Mouse (Mus musculus) limb, embryonic 10.5 days (tissue): ENCODE data around the gene Vwa1. TPM values are rescaled to one million over a fixed set of nuclear protein-coding genes. Genes with fewer than 3 reads are reported as not detected.
"Not testable (repeated sequence)": the region's sequence is repeated elsewhere in the genome, so short reads cannot be mapped to it uniquely, and the experiment has no call there.

Experiments used
- DNase-seq: peaks from one replicate; pipeline ENCODE4 v3.0.0-alpha.2; 2017; ENCODE audit warnings: low spot score
- H3K27ac ChIP-seq: fragments of 300-500 bp; sonication (generic); 2 replicates; pipeline ENCODE4 v1.5.1; 2016; ENCODE audit warnings: mild to moderate bottlenecking
- H3K27me3 ChIP-seq: fragments of 300-500 bp; sonication (generic); 2 replicates; pipeline ENCODE4 v1.6.1; 2016; ENCODE audit warnings: low read depth, mild to moderate bottlenecking; ENCODE audit not compliant: poor library complexity, severe bottlenecking
- H3K36me3 ChIP-seq: fragments of 300-500 bp; sonication (generic); 2 replicates; pipeline ENCODE4 v1.6.1; 2016; ENCODE audit warnings: mild to moderate bottlenecking, moderate library complexity
- H3K4me1 ChIP-seq: fragments of 300-500 bp; sonication (generic); 2 replicates; pipeline ENCODE4 v1.6.1; 2016
- H3K4me3 ChIP-seq: fragments of 300-500 bp; sonication (generic); 2 replicates; pipeline ENCODE4 v1.5.1; 2016; ENCODE audit warnings: mild to moderate bottlenecking, moderate library complexity
- H3K9me3 ChIP-seq: fragments of 300-500 bp; sonication (generic); replicated peaks from 2 replicates; pipeline ENCODE4 v1.6.1; 2016; ENCODE audit warnings: mild to moderate bottlenecking
- WGBS: fragments of 180-500 bp; shearing (Covaris S2); methylation state at CpG from one replicate; pipeline ENCODE4 v1.1.7; 2016; 5-methylcytosine and 5-hydroxymethylcytosine counted together
- polyA plus RNA-seq: library from polyadenylated mRNA; unstranded; fragments of >200 nt; fragmentation: Nextera tagmentation; extraction: Ambion mirVana; gene quantifications from 2 replicates; pipeline ENCODE4 v1.2.1, GENCODE M21; 2016

The Vwa1 gene
- polyA plus RNA-seq, 1 experiment from 2014 or later, result 6.6 TPM

DNA sequence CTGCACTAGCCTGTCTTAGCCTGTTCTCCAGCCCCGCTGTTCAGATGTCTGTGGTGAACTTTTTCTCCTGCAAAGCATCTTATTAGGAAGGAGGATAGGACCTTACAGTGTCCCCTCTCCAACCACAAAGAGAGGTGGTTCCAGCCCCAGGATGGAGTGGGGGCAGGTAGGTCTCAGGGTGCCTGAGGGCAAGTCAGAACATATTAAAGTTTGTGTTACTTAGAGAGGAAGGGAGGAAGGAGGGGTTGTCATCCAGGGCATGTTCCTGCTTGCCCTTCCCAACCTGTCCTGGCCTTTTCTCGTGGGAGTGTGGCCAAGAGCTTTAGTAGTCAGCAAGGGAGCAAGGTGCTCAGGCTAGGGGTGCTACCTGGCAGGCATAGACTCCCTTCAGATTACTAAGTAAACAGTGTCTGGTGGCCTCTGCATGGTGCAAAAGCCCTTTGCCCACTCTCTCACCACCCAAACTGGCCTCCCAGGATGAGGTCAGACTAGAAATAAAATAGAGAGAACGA lies 16.2 kb upstream of the Vwa1 start:
- 0 out of 2 replicates have a peak, but pooled peaks cover 4% of the 10 kb centered on the region for H3K4me1 ChIP-seq
- 65% methylated on average over 3 of the region's 3 CpGs for WGBS
- no peak overlapping the region for H3K4me3 ChIP-seq
- no peak overlapping the region for H3K27ac ChIP-seq
- H3K9me3 ChIP-seq, result no peaks in the 10 kb centered on the region
- H3K36me3 ChIP-seq, result no peaks in the 10 kb centered on the region
- DNase-seq, result no peak
- H3K27me3 ChIP-seq, result peaks cover 19% of the 10 kb centered on the region

DNA sequence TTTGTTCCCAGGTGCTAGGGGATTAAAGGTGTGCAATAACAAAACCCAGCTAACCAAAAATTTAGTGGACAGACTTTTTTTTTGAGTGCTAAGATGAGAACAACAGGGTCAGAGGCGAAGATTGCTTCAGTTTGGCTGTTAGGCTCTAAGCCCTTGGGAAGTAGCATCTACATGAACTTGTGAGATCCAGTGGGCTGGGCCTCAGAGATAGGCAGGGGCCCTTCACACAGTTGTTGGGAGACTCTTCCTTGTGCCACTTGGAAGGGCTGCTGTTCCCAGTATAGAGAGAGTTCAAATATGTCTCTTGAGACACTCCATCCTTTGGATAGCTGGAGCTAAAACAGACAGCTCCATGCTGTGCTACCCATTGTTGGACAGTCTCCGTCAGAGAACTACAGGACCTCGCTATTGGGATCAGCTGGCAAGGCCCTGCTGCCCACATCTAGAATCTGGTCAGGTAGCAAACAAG lies 15.6 kb upstream of the Vwa1 start, which contains the start of gene Ankrd65:
TSS of gene Ankrd65 (plus strand) at position 419 of the 469 bp plus-strand sequence.
- WGBS, result 88% methylated on average over 3 of the region's 3 CpGs
- no peak for DNase-seq
- peaks cover 9% of the 10 kb centered on the region; the same call in 1 of the 2 replicates for H3K4me1 ChIP-seq

GRCm38 (mm10) chr4:155788833-155789232 lies 14.3 kb upstream of the Vwa1 start:
- DNase-seq, H3K36me3 ChIP-seq, H3K4me3 ChIP-seq, H3K27ac ChIP-seq, H3K9me3 ChIP-seq: not testable (repeated sequence)
- H3K27me3 ChIP-seq, result peaks cover 24% of the 10 kb centered on the region
- H3K4me1 ChIP-seq, result peaks cover 21% of the 10 kb centered on the region
- 82% methylated on average over 4 of the region's 4 CpGs for WGBS

More for the DNA sequence above, 15.6 kb upstream of the Vwa1 start, which contains the start of gene Ankrd65:
- Histone ChIP-seq H3K4me3 (no peak within 1 kb of the TSS), H3K27ac (no peak within 1 kb of the TSS), H3K27me3 (peaks cover 24% of the 10 kb centered on the region), H3K36me3 (no peaks in the 10 kb centered on the region), H3K9me3 (no peaks in the 10 kb centered on the region)

GRCm38 (mm10) chr4:155788300-155788699 lies 13.8 kb upstream of the Vwa1 start:
- Histone ChIP-seq H3K27me3 (peaks cover 24% of the 10 kb centered on the region), H3K4me3 (no peak overlapping the region), H3K36me3 (no peaks in the 10 kb centered on the region), H3K9me3 (no peaks in the 10 kb centered on the region), H3K27ac (no peak overlapping the region), H3K4me1 (peaks cover 26% of the 10 kb centered on the region)
- WGBS, result 83% methylated on average over 3 of the region's 3 CpGs
- DNase-seq, result no peak

GRCm38 (mm10) chr4:155785819-155786218 lies 11.3 kb upstream of the Vwa1 start, which contains the start of gene Tmem88b:
Tmem88b (minus strand) TSS chr4:155785874.
- no peaks in the 10 kb centered on the region for H3K36me3 ChIP-seq
- H3K27me3 ChIP-seq, result 0 out of 2 replicates have a peak, but pooled peaks cover 9% of the 10 kb centered on the region
- DNase-seq, result no peak
- H3K9me3 ChIP-seq, result no peaks in the 10 kb centered on the region
- H3K4me3 ChIP-seq, result peak within 1 kb of the TSS; percentile 76
- H3K4me1 ChIP-seq, result peaks cover 25% of the 10 kb centered on the region
- peak within 1 kb of the TSS; percentile 94 for H3K27ac ChIP-seq
- WGBS, result 79% methylated on average over 5 of the region's 5 CpGs

DNA sequence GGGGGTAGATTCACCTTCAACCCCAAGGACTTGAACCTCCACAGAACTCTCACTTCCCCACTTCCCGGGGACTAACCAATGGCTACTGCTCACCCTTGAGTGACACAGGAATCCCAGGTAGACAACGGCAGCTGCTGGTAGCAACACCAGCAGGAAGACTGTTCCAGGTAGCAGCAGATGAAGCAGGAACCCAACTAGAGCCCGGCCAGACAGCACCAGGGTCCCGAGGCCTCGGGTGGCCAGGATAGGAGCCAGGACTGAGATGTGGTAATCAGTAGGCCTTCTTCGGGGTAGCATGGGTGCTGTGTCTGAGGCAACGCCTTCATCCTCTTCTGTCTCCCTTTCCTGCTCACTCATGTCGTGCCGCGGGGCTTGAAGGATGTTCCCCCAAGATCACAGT lies 10.7 kb upstream of the Vwa1 start:
- H3K9me3 ChIP-seq, result no peaks in the 10 kb centered on the region
- H3K27ac ChIP-seq, result peak overlapping the region; percentile 26; the same call in 1 of the 2 replicates
- H3K4me1 ChIP-seq, result peaks cover 27% of the 10 kb centered on the region
- DNase-seq, result no peak
- WGBS, result 84% methylated on average over 10 of the region's 10 CpGs
- H3K36me3 ChIP-seq, result no peaks in the 10 kb centered on the region
- H3K4me3 ChIP-seq, result 0 out of 2 replicates have a peak overlapping the region, but pooled peaks have one; percentile 76
- 0 out of 2 replicates have a peak, but pooled peaks cover 9% of the 10 kb centered on the region for H3K27me3 ChIP-seq

- under 1% methylated on average over 52 of the region's 52 CpGs for WGBS
- peaks cover 27% of the 10 kb centered on the region for H3K4me1 ChIP-seq
- no peaks in the 10 kb centered on the region for H3K9me3 ChIP-seq
- peak; percentile 82 for DNase-seq
- peak overlapping the region; percentile 94 for H3K27ac ChIP-seq
- H3K27me3 ChIP-seq, result 0 out of 2 replicates have a peak, but pooled peaks cover 9% of the 10 kb centered on the region
- peak overlapping the region; percentile 76 for H3K4me3 ChIP-seq
- no peaks in the 10 kb centered on the region for H3K36me3 ChIP-seq
Observed at GRCm38 (mm10) chr4:155784081-155784701, 9.7 kb upstream of the Vwa1 start.

- DNase-seq, result no peak
- Histone ChIP-seq H3K4me1 (peaks cover 27% of the 10 kb centered on the region), H3K27me3 (0 out of 2 replicates have a peak, but pooled peaks cover 9% of the 10 kb centered on the region), H3K27ac (peak overlapping the region; percentile 94), H3K36me3 (no peaks in the 10 kb centered on the region), H3K4me3 (peak overlapping the region; percentile 76), H3K9me3 (no peaks in the 10 kb centered on the region)
- WGBS, result 54% methylated on average over 16 of the region's 16 CpGs
Observed at GRCm38 (mm10) chr4:155783486-155784080, 9.1 kb upstream of the Vwa1 start.

- Histone ChIP-seq H3K9me3 (no peaks in the 10 kb centered on the region), H3K4me1 (peaks cover 36% of the 10 kb centered on the region), H3K27me3 (peaks cover 9% of the 10 kb centered on the region; the same call in 1 of the 2 replicates), H3K36me3 (no peaks in the 10 kb centered on the region), H3K4me3 (no peak overlapping the region), H3K27ac (no peak overlapping the region)
- WGBS, result 34% methylated on average over 6 of the region's 6 CpGs
- no peak for DNase-seq
Observed at GRCm38 (mm10) chr4:155780895-155781294, 6.4 kb upstream of the Vwa1 start.

GRCm38 (mm10) chr4:155779498-155779897 lies 5.0 kb upstream of the Vwa1 start:
- Histone ChIP-seq H3K9me3 (no peaks in the 10 kb centered on the region), H3K4me1 (peaks cover 32% of the 10 kb centered on the region), H3K27me3 (peaks cover 15% of the 10 kb centered on the region), H3K27ac (no peak overlapping the region), H3K36me3 (no peaks in the 10 kb centered on the region), H3K4me3 (no peak overlapping the region)
- DNase-seq, result no peak
- 93% methylated on average over 4 of the region's 4 CpGs for WGBS

DNA sequence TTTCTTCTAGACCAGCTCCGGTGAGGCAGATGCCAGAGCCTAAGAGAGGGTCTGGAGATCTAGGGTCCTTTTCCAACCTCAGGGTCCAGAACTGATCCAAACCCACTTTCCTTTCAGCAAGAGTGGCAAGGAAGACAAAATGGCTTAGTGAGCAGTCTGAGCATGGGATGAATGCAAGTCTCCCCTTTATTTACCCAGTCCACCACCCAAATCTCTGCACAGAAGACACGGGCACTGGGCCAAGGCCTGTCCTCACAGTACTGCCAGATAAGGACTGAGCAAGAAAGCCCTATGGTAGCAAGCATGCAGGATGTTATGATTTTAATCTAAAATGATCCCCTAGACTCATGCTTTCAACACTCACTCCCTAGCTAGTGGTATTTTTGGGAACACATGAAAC lies 3.3 kb upstream of the Vwa1 start:
- Histone ChIP-seq H3K27ac (no peak overlapping the region), H3K27me3 (peaks cover 30% of the 10 kb centered on the region), H3K4me3 (no peak overlapping the region), H3K9me3 (no peaks in the 10 kb centered on the region), H3K36me3 (no peaks in the 10 kb centered on the region), H3K4me1 (peaks cover 33% of the 10 kb centered on the region)
- no peak for DNase-seq
- 94% methylated on average over 2 of the region's 2 CpGs for WGBS

DNA sequence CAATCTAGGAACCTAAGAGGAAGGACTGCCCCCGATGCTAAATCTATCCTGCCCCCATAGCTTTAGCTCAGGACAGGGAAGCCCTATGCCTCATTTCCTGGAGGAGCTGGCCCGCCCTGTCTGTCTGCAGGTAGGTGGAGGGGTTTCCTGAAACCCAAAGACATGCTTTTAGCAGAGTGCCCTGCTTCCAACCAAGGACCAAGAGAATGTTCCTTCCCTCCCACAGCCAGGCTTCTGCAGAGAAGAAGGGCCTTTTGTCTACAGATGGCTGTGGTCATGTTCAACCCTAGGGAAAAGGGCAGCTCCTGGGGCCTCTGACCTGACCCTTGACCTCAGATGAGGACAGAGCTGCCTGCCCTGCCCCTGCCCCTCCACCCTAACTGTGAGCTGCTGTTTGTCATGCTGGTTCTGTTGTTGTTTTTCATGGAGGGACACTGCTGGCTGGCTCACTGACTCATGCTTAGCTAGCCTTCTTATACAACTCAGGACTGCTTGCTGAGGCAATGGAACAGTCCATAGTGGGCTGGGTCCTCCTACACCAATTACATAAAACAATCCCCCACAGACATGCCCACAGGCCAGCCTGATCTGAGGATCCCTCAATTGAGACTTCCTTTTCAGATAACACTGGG lies 2.3 kb upstream of the Vwa1 start:
- Histone ChIP-seq H3K36me3 (no peaks in the 10 kb centered on the region), H3K4me1 (peaks cover 33% of the 10 kb centered on the region), H3K27ac (peak overlapping the region; percentile 67), H3K9me3 (no peaks in the 10 kb centered on the region), H3K27me3 (peaks cover 40% of the 10 kb centered on the region), H3K4me3 (no peak overlapping the region)
- no peak for DNase-seq
- WGBS, result 47% methylated on average over 2 of the region's 2 CpGs
